Mouse (Mus musculus): Measurements from ENCODE around the gene Bmp7. TPM values are rescaled to one million over a fixed set of nuclear protein-coding genes. Genes with fewer than 3 reads are reported as not detected.

Bmp7 gene
- polyA plus RNA-seq, 1 experiment, result not detected

GRCm38 (mm10) chr2:172836516-172836915 is 103.6 kb downstream of the Bmp7 start:
- Histone ChIP-seq H3K27me3 (ENCODE audit: control insufficient read depth) (no peaks in the 10 kb centered on the region), H3K9me3 (ENCODE audit: control insufficient read depth, low read length) (no peaks in the 10 kb centered on the region), H3K4me1 (ENCODE audit: control insufficient read depth) (no peaks in the 10 kb centered on the region), H3K36me3 (ENCODE audit: control insufficient read depth) (no peaks in the 10 kb centered on the region), H3K4me3 (replicated peaks) (no peak overlapping the region)
- TF ChIP-seq GATA1 (IDR thresholded peaks at IDR 0.05; ENCODE audit: low read length) (no peak), TAL1 (IDR thresholded peaks at IDR 0.05; ENCODE audit: low read length) (no peak)

- Histone ChIP-seq H3K36me3 (ENCODE audit: control insufficient read depth) (no peaks in the 10 kb centered on the region), H3K4me1 (ENCODE audit: control insufficient read depth) (no peaks in the 10 kb centered on the region), H3K4me3 (replicated peaks) (no peak overlapping the region), H3K9me3 (ENCODE audit: control insufficient read depth, low read length) (no peaks in the 10 kb centered on the region), H3K27me3 (ENCODE audit: control insufficient read depth) (no peaks in the 10 kb centered on the region)
- TF ChIP-seq TAL1 (IDR thresholded peaks at IDR 0.05; ENCODE audit: low read length) (no peak), GATA1 (IDR thresholded peaks at IDR 0.05; ENCODE audit: low read length) (no peak)
Measured at GRCm38 (mm10) chr2:172833196-172833595, 106.9 kb downstream of the Bmp7 start.

- TF ChIP-seq TAL1 (IDR thresholded peaks at IDR 0.05; ENCODE audit: low read length) (no peak), GATA1 (IDR thresholded peaks at IDR 0.05; ENCODE audit: low read length) (no peak)
- Histone ChIP-seq H3K9me3 (ENCODE audit: control insufficient read depth, low read length) (no peaks in the 10 kb centered on the region), H3K4me1 (ENCODE audit: control insufficient read depth) (no peaks in the 10 kb centered on the region), H3K4me3 (replicated peaks) (no peak overlapping the region), H3K36me3 (ENCODE audit: control insufficient read depth) (no peaks in the 10 kb centered on the region), H3K27me3 (ENCODE audit: control insufficient read depth) (no peaks in the 10 kb centered on the region)
Measured at GRCm38 (mm10) chr2:172831762-172832161, 108.4 kb downstream of the Bmp7 start.

- TF ChIP-seq GATA1 (IDR thresholded peaks at IDR 0.05; ENCODE audit: low read length) (no peak), TAL1 (IDR thresholded peaks at IDR 0.05; ENCODE audit: low read length) (no peak)
- no peak overlapping the region for H3K4me3 ChIP-seq (replicated peaks)
- H3K36me3 ChIP-seq (ENCODE audit: control insufficient read depth), result no peaks in the 10 kb centered on the region
- H3K9me3 ChIP-seq (ENCODE audit: control insufficient read depth, low read length), result no peaks in the 10 kb centered on the region
- H3K27me3 ChIP-seq (ENCODE audit: control insufficient read depth), result no peaks in the 10 kb centered on the region; the same call in 1 of the 2 replicates
- H3K4me1 ChIP-seq (ENCODE audit: control insufficient read depth), result no peaks in the 10 kb centered on the region
Measured at GRCm38 (mm10) chr2:172831133-172831532, 109.0 kb downstream of the Bmp7 start.

- TF ChIP-seq TAL1 (IDR thresholded peaks at IDR 0.05; ENCODE audit: low read length) (no peak), GATA1 (IDR thresholded peaks at IDR 0.05; ENCODE audit: low read length) (no peak)
Measured at GRCm38 (mm10) chr2:172828229-172828628, 111.9 kb downstream of the Bmp7 start.

GRCm38 (mm10) chr2:172827564-172827963 is 112.6 kb downstream of the Bmp7 start:
- peaks cover 4% of the 10 kb centered on the region for H3K27me3 ChIP-seq (ENCODE audit: control insufficient read depth)
- H3K36me3 ChIP-seq (ENCODE audit: control insufficient read depth), result no peaks in the 10 kb centered on the region
- H3K4me1 ChIP-seq (ENCODE audit: control insufficient read depth), result no peaks in the 10 kb centered on the region
- TF ChIP-seq TAL1 (IDR thresholded peaks at IDR 0.05; ENCODE audit: low read length) (no peak), GATA1 (IDR thresholded peaks at IDR 0.05; ENCODE audit: low read length) (no peak)
- no peak overlapping the region for H3K4me3 ChIP-seq (replicated peaks)
- no peaks in the 10 kb centered on the region for H3K9me3 ChIP-seq (ENCODE audit: control insufficient read depth, low read length)

More at GRCm38 (mm10) chr2:172828229-172828628, 111.9 kb downstream of the Bmp7 start:
- no peaks in the 10 kb centered on the region for H3K36me3 ChIP-seq (ENCODE audit: control insufficient read depth)
- no peaks in the 10 kb centered on the region for H3K9me3 ChIP-seq (ENCODE audit: control insufficient read depth, low read length)
- H3K4me1 ChIP-seq (ENCODE audit: control insufficient read depth), result no peaks in the 10 kb centered on the region
- no peak overlapping the region for H3K4me3 ChIP-seq (replicated peaks)
- peaks cover 4% of the 10 kb centered on the region for H3K27me3 ChIP-seq (ENCODE audit: control insufficient read depth)

GRCm38 (mm10) chr2:172825785-172826145 is 114.4 kb downstream of the Bmp7 start:
- Histone ChIP-seq H3K9me3 (ENCODE audit: control insufficient read depth, low read length) (no peaks in the 10 kb centered on the region), H3K4me3 (replicated peaks) (no peak overlapping the region), H3K4me1 (ENCODE audit: control insufficient read depth) (no peaks in the 10 kb centered on the region), H3K27me3 (ENCODE audit: control insufficient read depth) (peaks cover 4% of the 10 kb centered on the region), H3K36me3 (ENCODE audit: control insufficient read depth) (no peaks in the 10 kb centered on the region)
- TF ChIP-seq TAL1 (IDR thresholded peaks at IDR 0.05; ENCODE audit: low read length), result no peak
- TF ChIP-seq GATA1 (IDR thresholded peaks at IDR 0.05; ENCODE audit: low read length), result no peak

GRCm38 (mm10) chr2:172824906-172825784 is 115.0 kb downstream of the Bmp7 start:
- Histone ChIP-seq H3K36me3 (ENCODE audit: control insufficient read depth) (no peaks in the 10 kb centered on the region), H3K27me3 (ENCODE audit: control insufficient read depth) (peaks cover 4% of the 10 kb centered on the region), H3K4me3 (replicated peaks) (no peak overlapping the region), H3K9me3 (ENCODE audit: control insufficient read depth, low read length) (no peaks in the 10 kb centered on the region), H3K4me1 (ENCODE audit: control insufficient read depth) (no peaks in the 10 kb centered on the region)
- TF ChIP-seq TAL1 (IDR thresholded peaks at IDR 0.05; ENCODE audit: low read length), result no peak
- TF ChIP-seq GATA1 (IDR thresholded peaks at IDR 0.05; ENCODE audit: low read length), result no peak

- no peaks in the 10 kb centered on the region for H3K36me3 ChIP-seq (ENCODE audit: control insufficient read depth)
- H3K4me3 ChIP-seq (replicated peaks), result no peak overlapping the region
- H3K27me3 ChIP-seq (ENCODE audit: control insufficient read depth), result no peaks in the 10 kb centered on the region
- H3K4me1 ChIP-seq (ENCODE audit: control insufficient read depth), result no peaks in the 10 kb centered on the region
- peaks cover 14% of the 10 kb centered on the region for H3K9me3 ChIP-seq (ENCODE audit: control insufficient read depth, low read length)
- no peak for TF ChIP-seq TAL1 (IDR thresholded peaks at IDR 0.05; ENCODE audit: low read length)
- no peak for TF ChIP-seq GATA1 (IDR thresholded peaks at IDR 0.05; ENCODE audit: low read length)
Measured at GRCm38 (mm10) chr2:172818631-172819230, 121.4 kb downstream of the Bmp7 start.

Other genes starting within 250 kb of the Bmp7 start
- 0.02 TPM in 1 of 2 replicates, not detected in the other for gene Spo11, start 37.4 kb upstream of the Bmp7 start, polyA plus RNA-seq (2012)
- gene Rae1, start 59.8 kb upstream of the Bmp7 start, polyA plus RNA-seq (2012), result 3.4 and 3.7 TPM in 2 replicates
- gene Rbm38, start 80.2 kb upstream of the Bmp7 start, polyA plus RNA-seq (2012), result 548 and 594 TPM in 2 replicates
- gene Ctcfl, start 179.2 kb upstream of the Bmp7 start, polyA plus RNA-seq (2012), result not detected in 2 replicates
- 0.01 TPM in 1 of 2 replicates, not detected in the other for gene Pck1, start 212.7 kb upstream of the Bmp7 start, polyA plus RNA-seq (2012)